Mouse (Mus musculus) liver, embryonic 14.5 days (tissue): ENCODE measurements around the gene Celf5. TPM values are rescaled to one million over a fixed set of nuclear protein-coding genes. Genes with fewer than 3 reads are reported as not detected.
A peak's percentile ranks its signal among the peaks of the same experiment; 100 is the strongest.

Experiments
- ATAC-seq: fragments of 200-750 bp; cut with Nextera tagmentation; 2 replicates; pipeline ENCODE4 v1.8.0; 2017; ENCODE audit warnings: moderate number of reproducible peaks, mild to moderate bottlenecking, moderate library complexity; ENCODE audit not compliant: insufficient read depth
- DNase-seq, 3 experiments: peaks; one replicate each; pipeline ENCODE4 v3.0.0-alpha.2; 2012 to 2013; ENCODE audit warnings: low read depth in 3 of 3, low spot score in 3 of 3
- H3K27ac ChIP-seq: fragments of 300-500 bp; sonication (generic); 2 replicates; pipeline ENCODE4 v1.5.1; 2014; ENCODE audit warnings: moderate library complexity, mild to moderate bottlenecking, control low read depth, inconsistent platforms
- H3K27me3 ChIP-seq: fragments of 300-500 bp; sonication (generic); 2 replicates; pipeline ENCODE4 v1.6.1; 2014; ENCODE audit warnings: mild to moderate bottlenecking, low read length, moderate library complexity; ENCODE audit not compliant: control insufficient read depth, insufficient read depth
- H3K36me3 ChIP-seq: fragments of 300-500 bp; sonication (generic); replicated peaks from 2 replicates; pipeline ENCODE4 v1.6.1; 2014; ENCODE audit warnings: low read depth; ENCODE audit not compliant: control insufficient read depth, insufficient read depth
- H3K4me1 ChIP-seq, 2 experiments: fragments of 200-500 bp in 1 of 2; fragments of 300-500 bp in 1 of 2; sonication (generic) in 1 of 2; replicated peaks; 2 replicates each; pipeline ENCODE4 v1.6.1; 2012 to 2014; ENCODE audit warnings: antibody characterized with exemption in 1 of 2, inconsistent platforms in 1 of 2, low read length in 1 of 2; ENCODE audit not compliant: control insufficient read depth in 2 of 2, insufficient read depth in 2 of 2
- H3K4me2 ChIP-seq: fragments of 300-500 bp; sonication (generic); 2 replicates; pipeline ENCODE4 v1.6.1; 2014; ENCODE audit warnings: low read depth, mild to moderate bottlenecking, control low read depth, moderate library complexity
- H3K4me3 ChIP-seq, 2 experiments: fragments of 200-500 bp in 1 of 2; fragments of 300-500 bp in 1 of 2; sonication (generic) in 1 of 2; 2 replicates each; pipeline ENCODE4 v1.5.1; 2012 to 2014; ENCODE audit warnings: low read depth in 2 of 2, low read length in 2 of 2, mild to moderate bottlenecking in 2 of 2, control low read depth in 1 of 2, inconsistent platforms in 1 of 2, moderate library complexity in 1 of 2; ENCODE audit not compliant: insufficient read depth in 1 of 2
- H3K9ac ChIP-seq: fragments of 300-500 bp; sonication (generic); replicated peaks from 2 replicates; pipeline ENCODE4 v1.6.1; 2014; ENCODE audit warnings: mild to moderate bottlenecking, control low read depth, moderate library complexity
- H3K9me3 ChIP-seq: fragments of 300-500 bp; sonication (generic); 2 replicates; pipeline ENCODE4 v1.6.1; 2016; ENCODE audit warnings: low read length, mixed read lengths; ENCODE audit not compliant: control insufficient read depth
- CTCF ChIP-seq: IDR thresholded peaks from 2 replicates; pipeline ENCODE4 v1.5.1; 2016; ENCODE audit warnings: antibody characterized with exemption, low read depth, control low read depth
- EP300 ChIP-seq: IDR thresholded peaks from 2 replicates; pipeline ENCODE4 v1.6.1; 2016; ENCODE audit warnings: antibody characterized with exemption, low read depth
- WGBS: fragments of 180-500 bp; shearing (Covaris S2); extraction: QIAGEN DNeasy Blood & Tissue Kit; methylation state at CpG from one replicate; pipeline ENCODE4 v1.1.7; 2014; ENCODE audit not compliant: insufficient replicate concordance; 5-methylcytosine and 5-hydroxymethylcytosine counted together
- polyA plus RNA-seq, 2 experiments: library from polyadenylated mRNA; depleted of rRNA in 1 of 2; stranded (reverse) in 1 of 2; unstranded in 1 of 2; fragments of >200 nt; fragmentation: Nextera tagmentation in 1 of 2; extraction: Ambion mirVana in 1 of 2; gene quantifications; 2 replicates each; pipeline versions ENCODE4 v1.2.1 to v1.2.3; 2012 to 2014

Celf5 gene
- polyA plus RNA-seq, 2 experiments = 0.02 TPM; not detected in 1

DNA sequence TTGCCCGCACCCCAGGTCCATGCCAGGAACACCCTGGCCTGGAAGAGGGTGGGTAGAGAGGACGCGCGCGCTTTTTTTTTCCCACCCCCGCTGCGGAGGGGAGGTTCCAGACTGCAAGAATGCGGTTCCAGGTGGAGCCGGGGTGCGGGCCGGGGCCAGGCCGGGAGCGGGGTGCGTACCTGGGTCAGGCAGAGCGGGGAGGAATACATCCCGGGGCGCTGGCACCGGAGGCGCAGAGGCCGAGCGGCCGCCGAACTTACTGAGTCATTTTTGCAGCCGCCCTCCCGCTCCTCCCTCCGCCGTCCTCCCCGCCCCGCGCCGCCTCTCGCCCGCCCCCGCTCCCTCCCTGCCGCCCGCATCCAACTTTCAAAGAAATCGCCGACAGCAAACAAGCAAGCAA is 55.6 kb downstream of the Celf5 start:
- peaks cover 59% of the 10 kb centered on the region for H3K27me3 ChIP-seq
- DNase-seq = no peak
- WGBS = 1% methylated on average over 37 of the region's 38 CpGs
- H3K4me1 ChIP-seq = peaks cover 0 to 5% of the 10 kb centered on the region in 2 experiments; a peak in 2 of 4 replicates
- H3K36me3 ChIP-seq = no peaks in the 10 kb centered on the region
- H3K9ac ChIP-seq = peak overlapping the region; percentile 43; the same call in 1 of the 2 replicates
- TF ChIP-seq CTCF (no peak), EP300 (no peak)
- peak overlapping the region; percentile 60 for H3K4me2 ChIP-seq
- peak overlapping the region; percentile 43 to 53 for H3K4me3 ChIP-seq
- ATAC-seq = no peak
- H3K9me3 ChIP-seq = no peaks in the 10 kb centered on the region
- H3K27ac ChIP-seq = no peak overlapping the region

DNA sequence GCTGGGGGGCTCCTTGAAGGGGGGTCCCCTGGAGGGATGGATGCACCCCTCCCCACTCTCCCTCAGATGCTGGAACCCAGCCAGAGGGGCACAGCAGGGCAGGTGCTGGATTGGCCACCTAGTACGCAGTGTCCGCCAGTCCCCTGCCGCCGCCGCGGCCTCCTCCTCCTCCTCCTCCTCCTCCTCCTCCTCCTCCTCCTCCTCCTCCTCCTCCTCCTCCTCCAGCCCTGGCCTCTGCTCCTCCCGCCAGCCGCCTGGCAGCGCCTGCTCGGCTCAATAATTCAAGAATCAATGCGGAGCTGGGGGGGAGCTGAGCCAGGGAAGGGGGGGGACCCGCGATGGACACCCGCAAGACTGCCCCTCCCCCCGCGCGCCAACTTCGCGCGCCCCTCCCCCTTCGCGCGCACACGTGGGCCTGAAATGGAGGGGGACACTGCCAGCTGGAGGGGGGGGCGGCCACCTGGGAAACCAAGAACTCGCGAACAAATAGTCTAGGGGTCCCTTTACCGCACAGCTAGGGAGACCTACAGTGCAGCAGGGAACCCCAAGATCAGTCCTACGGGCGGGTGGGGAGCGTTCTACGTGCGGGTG is 56.3 kb downstream of the Celf5 start:
- ATAC-seq (no peak), DNase-seq (no peak)
- peak overlapping the region; percentile 13; the same call in 1 of the 2 replicates for H3K9ac ChIP-seq
- H3K9me3 ChIP-seq = no peaks in the 10 kb centered on the region
- H3K4me3 ChIP-seq = peak overlapping the region; percentile 43 to 53
- TF ChIP-seq EP300 (no peak), CTCF (no peak)
- no peak overlapping the region for H3K27ac ChIP-seq
- H3K36me3 ChIP-seq = no peaks in the 10 kb centered on the region
- H3K27me3 ChIP-seq = peaks cover 55% of the 10 kb centered on the region
- WGBS = 3% methylated on average over 23 of the region's 33 CpGs
- peaks cover 0 to 5% of the 10 kb centered on the region in 2 experiments; a peak in 2 of 4 replicates for H3K4me1 ChIP-seq
- H3K4me2 ChIP-seq = peak overlapping the region; percentile 60

DNA sequence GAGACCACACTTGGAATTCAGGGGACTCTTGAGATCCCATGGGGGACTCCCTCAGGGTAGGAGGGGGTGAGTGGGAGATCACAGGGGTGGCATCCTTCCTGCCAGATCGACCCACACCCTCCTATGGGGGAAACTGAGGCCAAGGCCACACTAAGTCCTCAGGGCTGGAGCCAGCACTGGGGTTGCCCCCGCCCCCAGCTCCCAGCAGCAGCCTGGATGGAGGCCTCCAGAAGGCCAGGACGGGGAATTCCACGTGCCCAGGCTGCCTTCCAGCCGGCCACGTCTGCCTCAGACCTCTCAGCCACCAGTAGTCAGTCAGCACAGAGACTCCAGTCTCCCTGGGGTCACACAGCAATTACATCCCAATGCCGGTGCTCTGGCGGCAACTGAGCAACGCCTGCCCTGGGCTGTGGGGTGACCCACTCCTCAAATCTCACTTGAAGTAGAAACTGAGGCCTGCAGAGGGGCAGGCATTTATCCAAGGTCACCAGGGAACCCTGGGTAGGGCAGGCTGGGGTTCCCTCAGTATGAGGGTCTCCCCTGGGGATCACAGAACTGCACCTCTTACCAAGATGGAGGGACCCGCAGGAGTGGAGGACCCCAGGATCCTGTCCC is 57.2 kb downstream of the Celf5 start:
- DNase-seq = no peak

DNA sequence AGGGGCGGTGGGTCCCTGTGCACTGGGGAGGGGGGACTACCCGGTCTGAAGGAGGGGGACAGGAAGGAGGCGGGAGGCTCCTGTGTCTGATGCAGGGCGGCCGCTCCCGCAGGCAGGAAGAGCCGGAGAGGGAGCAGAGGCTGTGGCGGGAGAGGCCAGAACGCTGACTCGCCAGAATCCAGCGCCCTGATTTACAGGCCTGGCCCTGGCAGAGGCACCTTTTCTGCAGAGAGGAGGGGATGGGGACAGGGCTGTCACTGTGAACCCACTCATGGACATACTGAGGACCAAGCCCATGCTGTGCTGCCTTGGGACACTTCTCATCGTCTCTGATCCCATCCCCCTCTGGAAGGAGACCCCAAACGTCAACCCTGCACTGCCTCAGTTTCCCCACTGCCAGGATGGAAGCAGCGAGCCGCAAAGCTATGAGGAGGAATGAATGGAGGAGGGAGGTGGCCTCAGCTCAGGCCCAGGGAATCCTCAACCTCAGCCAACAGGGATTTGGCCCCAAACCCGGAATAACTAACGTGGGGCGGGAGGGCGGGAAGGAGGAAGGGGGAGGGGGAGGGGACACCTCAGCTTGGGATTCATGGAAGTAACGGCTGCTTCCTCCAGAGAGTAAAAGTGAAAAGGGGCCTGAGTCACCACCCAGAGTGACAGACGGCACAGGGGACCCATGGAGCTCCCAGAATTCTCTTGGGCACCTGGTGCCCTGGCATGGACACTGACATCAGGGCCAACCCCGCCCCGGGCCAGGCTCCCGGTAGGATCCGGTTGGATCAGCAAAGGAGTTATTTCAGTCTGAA is 58.1 kb downstream of the Celf5 start:
- Histone ChIP-seq H3K4me3 (no peak overlapping the region), H3K4me2 (0 out of 2 replicates have a peak overlapping the region, but pooled peaks have one; percentile 6), H3K9ac (no peak overlapping the region), H3K27me3 (peaks cover 47% of the 10 kb centered on the region), H3K36me3 (no peaks in the 10 kb centered on the region), H3K4me1 (peaks cover 0 to 5% of the 10 kb centered on the region in 2 experiments; a peak in 2 of 4 replicates), H3K27ac (no peak overlapping the region), H3K9me3 (no peaks in the 10 kb centered on the region)
- WGBS = 9% methylated on average over 25 of the region's 25 CpGs
- TF ChIP-seq EP300 = no peak
- TF ChIP-seq CTCF = no peak
- no peak for DNase-seq
- ATAC-seq = no peak

More for the DNA sequence above, 57.2 kb downstream of the Celf5 start:
- H3K27me3 ChIP-seq = peaks cover 47% of the 10 kb centered on the region
- no peak overlapping the region for H3K4me3 ChIP-seq
- H3K36me3 ChIP-seq = no peaks in the 10 kb centered on the region
- H3K4me2 ChIP-seq = 0 out of 2 replicates have a peak overlapping the region, but pooled peaks have one; percentile 5
- no peak overlapping the region for H3K9ac ChIP-seq
- H3K27ac ChIP-seq = no peak overlapping the region
- 50% methylated on average over 10 of the region's 10 CpGs for WGBS
- TF ChIP-seq EP300 = no peak
- no peak for TF ChIP-seq CTCF
- no peak for ATAC-seq
- no peaks in the 10 kb centered on the region for H3K9me3 ChIP-seq
- peaks cover 0 to 5% of the 10 kb centered on the region in 2 experiments; a peak in 2 of 4 replicates for H3K4me1 ChIP-seq
